Mouse (Mus musculus): ENCODE data around the gene Cacna1d.

DNA sequence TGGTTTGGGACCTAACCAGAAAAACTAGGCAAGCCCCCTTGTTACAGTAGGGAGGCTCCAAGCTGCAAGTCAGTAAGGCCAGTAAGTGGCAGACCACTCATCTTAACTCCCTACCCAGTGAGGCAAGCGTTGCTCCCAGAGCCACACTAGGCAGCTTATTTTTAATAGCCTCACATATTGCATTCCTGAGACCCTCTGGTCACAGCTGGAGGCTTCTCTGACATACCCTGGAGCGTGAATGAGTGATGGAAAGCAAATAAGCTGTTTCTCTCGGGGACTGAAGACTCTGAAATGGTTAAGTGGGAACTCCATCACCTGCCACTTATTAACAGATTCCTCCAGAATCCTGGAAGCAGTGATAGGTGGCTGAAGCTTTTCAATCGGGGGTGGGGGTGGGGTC is 65.4 kb downstream of the Cacna1d start:
- no peak for TF ChIP-seq CTCF (conservative IDR thresholded peaks at IDR 0.05 in 1 of 2, IDR thresholded peaks at IDR 0.05 in 1 of 2; ENCODE audit: low read depth in 2 of 2, low read length in 2 of 2)
- TF ChIP-seq USF2 (conservative IDR thresholded peaks at IDR 0.05; ENCODE audit: low read depth, low read length) = no peak
- no peak for TF ChIP-seq POLR2AphosphoS2 (IDR thresholded peaks at IDR 0.05; ENCODE audit: low read depth, low read length)
- no peak for TF ChIP-seq GABPA (IDR thresholded peaks at IDR 0.05; ENCODE audit: insufficient replicate concordance, low read depth, low read length)
- TF ChIP-seq POLR2A (IDR thresholded peaks at IDR 0.05; ENCODE audit: low read depth, low read length) = no peak
- no peak for TF ChIP-seq ETS1 (conservative IDR thresholded peaks at IDR 0.05; ENCODE audit: low read depth, low read length)
- TF ChIP-seq JUN (IDR thresholded peaks at IDR 0.05; ENCODE audit: insufficient read depth, low read depth, low read length) = no peak
- TF ChIP-seq MEF2A (IDR thresholded peaks at IDR 0.05; ENCODE audit: borderline replicate concordance, low read depth, low read length) = no peak
- TF ChIP-seq ZKSCAN1 (IDR thresholded peaks at IDR 0.05; ENCODE audit: borderline replicate concordance, low read depth, low read length) = no peak
- no peak for TF ChIP-seq RCOR1 (conservative IDR thresholded peaks at IDR 0.05; ENCODE audit: low read depth, low read length)
- TF ChIP-seq NELFE (IDR thresholded peaks at IDR 0.05; ENCODE audit: low read depth, low read length) = no peak
- TF ChIP-seq ZNF384 (IDR thresholded peaks at IDR 0.05; ENCODE audit: low read depth, low read length) = no peak
- TF ChIP-seq USF1 (IDR thresholded peaks at IDR 0.05; ENCODE audit: low read depth, low read length) = no peak
- TF ChIP-seq SIN3A (IDR thresholded peaks at IDR 0.05; ENCODE audit: low read length) = no peak

All from CH12.LX (cell line).